Mouse (Mus musculus) B cell, adult 67 days (primary cell): Measurements from ENCODE around the gene Eml2. TPM values are rescaled to one million over a fixed set of nuclear protein-coding genes. Genes with fewer than 3 reads are reported as not detected.

Source experiments
- total RNA-seq, 2 experiments: library from RNA; stranded (reverse); gene quantifications; 4 replicates each; pipeline ENCODE4 v1.2.4; 2023

The Eml2 gene
- total RNA-seq: 10 to 100 TPM; 20.6 to 35.2 TPM

GRCm38 (mm10) chr7:19175708-19176515, at the start of gene Eml2:
Gene Eml2 (plus strand): TSS chr7:19176421.

GRCm38 (mm10) chr7:19148875-19149541, 27.2 kb upstream of the Eml2 start, which contains the start of gene Qpctl:
Gene Qpctl (minus strand): TSS chr7:19149291.

GRCm38 (mm10) chr7:19149626-19150025, 26.6 kb upstream of the Eml2 start, which contains the start of gene Snrpd2:
Gene Snrpd2 (plus strand): TSS chr7:19149722.

GRCm38 (mm10) chr7:19165656-19166423, 10.4 kb upstream of the Eml2 start, which contains the start of gene Gipr:
Gene Gipr (minus strand): TSS chr7:19166127.

GRCm38 (mm10) chr7:19211996-19212755, 36.0 kb downstream of the Eml2 start, which contains the start of gene Gpr4:
Gene Gpr4 (plus strand): TSS chr7:19212538.

GRCm38 (mm10) chr7:19227883-19228792, 51.9 kb downstream of the Eml2 start, which contains the start of gene Opa3:
Gene Opa3 (plus strand): TSS chr7:19228334.

Other genes with a start within 250 kb of the Eml2 start
- not detected for gene Nanos2, start 189.0 kb upstream of the Eml2 start, total RNA-seq
- 1 to 10 TPM; 1.4 to 1.8 TPM for gene Mypop, start 185.2 kb upstream of the Eml2 start, total RNA-seq
- gene Irf2bp1, start 172.4 kb upstream of the Eml2 start, total RNA-seq: 10 to 100 TPM; 32.3 to 33.9 TPM
- not detected for gene Foxa3, start 152.9 kb upstream of the Eml2 start, total RNA-seq
- 100 to 1,000 TPM; 109 to 118 TPM for gene Sympk, start 152.0 kb upstream of the Eml2 start, total RNA-seq
- gene Rsph6a, start 121.7 kb upstream of the Eml2 start, total RNA-seq: under 1 TPM in 1 of 2 experiments, not detected in 1; 0.58 TPM
- gene Dmwd, start 100.2 kb upstream of the Eml2 start, total RNA-seq: 10 to 100 TPM; 15.1 to 15.8 TPM
- gene Dmpk, start 92.6 kb upstream of the Eml2 start, total RNA-seq: 10 to 100 TPM; 12.2 to 17.9 TPM
- under 1 TPM; 0.24 to 0.46 TPM for gene Six5, start 81.8 kb upstream of the Eml2 start, total RNA-seq
- not detected for gene Gm4969, start 58.1 kb upstream of the Eml2 start, total RNA-seq
- gene Fbxo46, start 56.6 kb upstream of the Eml2 start, total RNA-seq: 10 to 100 TPM; 27.1 to 29.2 TPM
- gene Qpctl, start 27.1 kb upstream of the Eml2 start, total RNA-seq: 10 to 100 TPM; 12.3 to 14.1 TPM
- gene Snrpd2, start 26.7 kb upstream of the Eml2 start, total RNA-seq: 100 to 1,000 TPM in 1 of 2 experiments, 10 to 100 TPM in 1; 89.6 to 100 TPM
- not detected for gene Gipr, start 10.3 kb upstream of the Eml2 start, total RNA-seq
- gene Gpr4, start 36.1 kb downstream of the Eml2 start, total RNA-seq: not detected
- 10 to 100 TPM; 37.9 to 54.7 TPM for gene Opa3, start 51.9 kb downstream of the Eml2 start, total RNA-seq
- 100 to 1,000 TPM; 403 to 410 TPM for gene Vasp, start 95.4 kb downstream of the Eml2 start, total RNA-seq
- gene Ppm1n, start 103.6 kb downstream of the Eml2 start, total RNA-seq: not detected
- gene Rtn2, start 106.2 kb downstream of the Eml2 start, total RNA-seq: not detected
- 1,000 to 10,000 TPM in 1 of 2 experiments, 100 to 1,000 TPM in 1; 524 to 1,527 TPM for gene Fosb, start 133.6 kb downstream of the Eml2 start, total RNA-seq
- gene Ercc1, start 168.4 kb downstream of the Eml2 start, total RNA-seq: 10 to 100 TPM; 64.3 to 66.3 TPM
- 10 to 100 TPM in 1 of 2 experiments, 1 to 10 TPM in 1; 6.7 to 10.7 TPM for gene Cd3eap, start 183.1 kb downstream of the Eml2 start, total RNA-seq
- 1 to 10 TPM; 1.4 to 1.9 TPM for gene Ppp1r13l, start 183.3 kb downstream of the Eml2 start, total RNA-seq
- gene Ercc2, start 205.6 kb downstream of the Eml2 start, total RNA-seq: 10 to 100 TPM; 57.0 to 80.3 TPM
- gene Klc3, start 227.7 kb downstream of the Eml2 start, total RNA-seq: 1 to 10 TPM; 1.9 to 2.2 TPM
- gene Ckm, start 228.4 kb downstream of the Eml2 start, total RNA-seq: under 1 TPM; 0.44 TPM